Mouse (Mus musculus) heart, adult 2 months (tissue): ENCODE data around the gene Ccdc142. TPM values are rescaled to one million over a fixed set of nuclear protein-coding genes. Genes with fewer than 3 reads are reported as not detected.

Source experiments
- DNase-seq, 2 experiments: peaks; one replicate each; pipeline ENCODE4 v3.0.0; 2021
- H3K27ac ChIP-seq: fragments of 200-600 bp; 2 replicates; pipeline ENCODE4 v1.8.1; 2022
- H3K27me3 ChIP-seq: fragments of 200-500 bp; 2 replicates; pipeline ENCODE4 v1.6.1; 2012; ENCODE audit warnings: mild to moderate bottlenecking, low read length, inconsistent platforms, mixed read lengths; ENCODE audit not compliant: control insufficient read depth, insufficient read depth
- H3K36me3 ChIP-seq: fragments of 200-500 bp; 2 replicates; pipeline ENCODE4 v1.6.1; 2012; ENCODE audit warnings: low read length, inconsistent platforms; ENCODE audit not compliant: control insufficient read depth, insufficient read depth
- H3K4me1 ChIP-seq: fragments of 200-500 bp; 2 replicates; pipeline ENCODE4 v1.6.1; 2011; ENCODE audit warnings: low read length; ENCODE audit not compliant: control insufficient read depth, insufficient read depth
- H3K4me3 ChIP-seq: fragments of 200-600 bp; 2 replicates; pipeline ENCODE4 v1.8.1; 2022
- H3K79me2 ChIP-seq: fragments of 200-500 bp; replicated peaks from 2 replicates; pipeline ENCODE4 v1.6.1; 2012; ENCODE audit warnings: mild to moderate bottlenecking, inconsistent platforms, low read length, moderate library complexity, mixed read lengths; ENCODE audit not compliant: control insufficient read depth, insufficient read depth
- H3K9ac ChIP-seq: fragments of 200-500 bp; 2 replicates; pipeline ENCODE4 v1.6.1; 2012; ENCODE audit warnings: low read depth, mild to moderate bottlenecking, control low read depth, inconsistent platforms, low read length, mixed read lengths
- CTCF ChIP-seq: fragments of 200-600 bp; IDR thresholded peaks from 2 replicates; pipeline ENCODE4 v1.8.1; 2022; ENCODE audit warnings: antibody characterized with exemption, mild to moderate bottlenecking, moderate library complexity
- EP300 ChIP-seq: fragments of 200-500 bp; IDR thresholded peaks from 2 replicates; pipeline ENCODE4 v1.6.1; 2011; ENCODE audit warnings: low read depth, low read length, control low read depth; ENCODE audit not compliant: insufficient read depth
- POLR2A ChIP-seq: fragments of 200-500 bp; IDR thresholded peaks from 2 replicates; pipeline ENCODE4 v1.6.1; 2011; ENCODE audit warnings: mild to moderate bottlenecking, low read depth, low read length, control low read depth; ENCODE audit not compliant: insufficient read depth
- WGBS: fragments of 180-500 bp; shearing (Covaris S2); methylation state at CpG from one replicate; pipeline ENCODE4 v1.1.7; 2018; 5-methylcytosine and 5-hydroxymethylcytosine counted together
- intact Hi-C: fragments of 180-260 bp; cut with DNase I; formaldehyde crosslinking; loops from one replicate; pipeline ENCODE4 v1.15.1; 2025
- polyA plus RNA-seq: library from polyadenylated mRNA; depleted of rRNA; stranded (reverse); fragments of >200 nt; gene quantifications from 2 replicates; pipeline ENCODE4 v1.2.3, GENCODE M21; 2012
- total RNA-seq, 2 experiments: library from RNA; stranded (reverse); gene quantifications; 2 replicates each; pipeline ENCODE4 v1.2.3; 2021

Gene Ccdc142
- total and polyA plus RNA-seq, 3 experiments: 2.0 to 2.5 (median 2.4) TPM

GRCm38 (mm10) chr6:83118825-83119733 is 17.7 kb downstream of the Ccdc142 start:
- intact Hi-C loops: no loop called here

GRCm38 (mm10) chr6:83119734-83120051 is 18.3 kb downstream of the Ccdc142 start:
- Histone ChIP-seq H3K9ac (no peak overlapping the region), H3K27ac (no peak overlapping the region), H3K79me2 (no peaks in the 10 kb centered on the region), H3K36me3 (no peaks in the 10 kb centered on the region), H3K4me3 (no peak overlapping the region), H3K4me1 (peaks cover 7% of the 10 kb centered on the region), H3K27me3 (no peaks in the 10 kb centered on the region)
- 69% methylated on average over 7 of the region's 7 CpGs for WGBS
- no peak for DNase-seq
- no peak for TF ChIP-seq CTCF
- TF ChIP-seq EP300: no peak
- no peak for TF ChIP-seq POLR2A
- intact Hi-C loops: loop anchor here (5.0 kb wide), 1 partner anchor 208 kb away; the partner anchor contains the start of genes Mob1a and Mthfd2

More at GRCm38 (mm10) chr6:83118825-83119733, 17.7 kb downstream of the Ccdc142 start:
- Histone ChIP-seq H3K27ac (no peak overlapping the region), H3K4me3 (no peak overlapping the region), H3K9ac (no peak overlapping the region), H3K36me3 (no peaks in the 10 kb centered on the region), H3K27me3 (no peaks in the 10 kb centered on the region), H3K4me1 (peaks cover 7% of the 10 kb centered on the region), H3K79me2 (no peaks in the 10 kb centered on the region)
- DNase-seq: no peak
- no peak for TF ChIP-seq POLR2A
- no peak for TF ChIP-seq CTCF
- TF ChIP-seq EP300: no peak
- 77% methylated on average over 14 of the region's 14 CpGs for WGBS

DNA sequence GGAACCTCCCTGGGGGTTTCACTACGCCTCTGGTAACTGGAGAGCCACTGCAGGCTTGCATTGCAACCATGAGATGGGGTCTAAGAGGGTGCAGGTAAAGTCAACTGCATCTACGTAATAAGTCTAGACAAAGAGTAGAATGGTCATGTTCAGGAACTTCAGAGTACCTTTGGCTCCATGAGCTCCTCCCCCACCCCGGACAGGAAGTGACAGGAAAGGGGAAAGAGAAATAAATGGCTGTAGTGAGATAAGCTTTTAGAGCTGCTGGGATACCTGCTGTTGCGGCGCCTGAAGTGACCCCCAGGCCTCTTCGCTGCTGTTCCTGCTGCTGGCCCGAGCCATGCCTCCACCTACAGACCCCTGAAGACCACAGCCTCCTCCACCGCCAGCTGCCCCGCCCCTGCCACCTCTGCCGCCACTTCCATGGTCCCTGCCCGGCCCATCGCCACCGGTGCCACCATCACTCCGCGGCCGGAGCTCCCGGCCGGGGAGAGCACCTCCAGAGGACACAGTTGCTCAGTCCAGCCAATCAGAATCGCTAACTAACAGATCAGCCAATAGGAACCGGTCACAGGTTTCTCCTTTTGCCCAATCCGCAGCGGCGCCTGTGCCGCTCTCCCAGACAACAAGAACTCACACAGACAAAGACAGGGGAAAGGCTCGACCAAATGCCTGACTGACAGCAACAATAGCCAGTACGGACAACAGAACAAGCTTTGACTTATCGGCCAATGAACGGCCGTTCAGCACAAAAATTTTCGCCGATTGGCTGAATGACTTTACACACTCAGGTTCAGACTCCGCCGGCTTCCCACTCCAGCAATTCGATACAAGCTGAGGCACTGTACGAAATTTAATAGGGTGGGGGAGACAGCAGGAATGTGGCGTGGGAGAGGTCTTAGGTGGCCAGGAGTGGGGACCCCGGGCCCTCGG is 19.8 kb downstream of the Ccdc142 start, which contains the start of gene Wbp1:
Gene Wbp1 (minus strand): TSS at position 630 of the 933 bp plus-strand sequence.
- TF ChIP-seq POLR2A (peak; percentile 57), EP300 (peak; percentile 64), CTCF (peak; percentile 25)
- intact Hi-C loops: loop anchor here (5.0 kb wide), 1 partner anchor 206 kb away; the partner anchor contains the start of genes Mob1a and Mthfd2
- Histone ChIP-seq H3K79me2 (no peaks in the 10 kb centered on the region), H3K27me3 (no peaks in the 10 kb centered on the region), H3K4me1 (peaks cover 3% of the 10 kb centered on the region), H3K27ac (peak within 1 kb of the TSS; percentile 72), H3K9ac (peak within 1 kb of the TSS; percentile 93), H3K4me3 (peak within 1 kb of the TSS; percentile 74), H3K36me3 (no peaks in the 10 kb centered on the region)
- under 1% methylated on average over 38 of the region's 38 CpGs for WGBS
- DNase-seq: peak; percentile 88 to 97

DNA sequence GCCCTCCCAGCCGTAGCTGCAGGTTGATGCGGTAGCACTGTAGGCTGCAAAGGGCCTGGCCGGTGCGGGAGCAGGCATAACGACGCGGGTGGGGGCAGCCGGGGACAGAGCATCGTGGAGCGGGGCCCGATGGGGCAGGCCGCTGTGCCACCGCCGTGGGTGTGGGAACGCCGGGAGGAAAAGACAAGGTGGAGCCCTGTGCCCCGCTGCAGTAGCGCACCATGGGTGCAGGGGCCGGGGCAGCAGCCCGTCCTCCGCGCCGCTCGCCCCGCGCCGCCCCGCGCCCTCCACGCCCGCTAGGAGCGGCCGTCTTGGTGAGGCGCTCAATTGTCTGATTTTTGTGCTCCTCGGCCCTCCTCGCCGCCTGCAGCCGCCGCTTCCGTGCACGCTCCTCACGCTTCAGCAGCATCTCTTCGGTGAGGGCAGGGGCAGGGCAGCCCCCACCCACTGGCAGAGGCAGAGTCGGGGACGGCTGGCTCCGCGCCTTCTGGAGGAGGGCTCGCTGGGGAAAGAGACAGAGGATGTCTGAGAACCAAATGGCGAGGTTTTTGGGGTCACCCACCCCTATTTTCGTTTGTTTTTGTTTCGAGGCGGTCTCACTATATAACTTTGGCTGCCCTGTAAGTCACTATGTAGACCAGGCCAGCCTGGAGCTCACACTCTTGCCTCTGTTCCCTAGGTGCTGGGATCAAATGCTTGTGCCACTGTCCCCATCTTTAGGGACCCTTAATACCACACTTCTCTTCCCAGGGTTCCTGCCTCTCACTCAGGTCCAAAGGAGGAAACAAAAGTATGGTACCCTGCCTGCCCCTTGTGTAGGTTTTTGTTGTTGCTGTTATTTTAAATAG is 20.7 kb downstream of the Ccdc142 start:
- H3K36me3 ChIP-seq: no peaks in the 10 kb centered on the region
- H3K4me3 ChIP-seq: peak overlapping the region; percentile 74
- no peaks in the 10 kb centered on the region for H3K27me3 ChIP-seq
- peaks cover 3% of the 10 kb centered on the region for H3K4me1 ChIP-seq
- no peaks in the 10 kb centered on the region for H3K79me2 ChIP-seq
- DNase-seq: no peak
- 3% methylated on average over 49 of the region's 52 CpGs for WGBS
- peak overlapping the region; percentile 60 for H3K27ac ChIP-seq
- no peak for TF ChIP-seq EP300
- no peak for TF ChIP-seq POLR2A
- no peak for TF ChIP-seq CTCF
- peak overlapping the region; percentile 80 for H3K9ac ChIP-seq
- intact Hi-C loops: loop anchor here (5.0 kb wide), 1 partner anchor 205 kb away; the partner anchor contains the start of genes Mob1a and Mthfd2

GRCm38 (mm10) chr6:83122961-83123360 is 21.6 kb downstream of the Ccdc142 start:
- no peak for DNase-seq
- intact Hi-C loops: loop anchor here (5.0 kb wide), 1 partner anchor 204 kb away; the partner anchor contains the start of genes Mob1a and Mthfd2
- no peaks in the 10 kb centered on the region for H3K36me3 ChIP-seq
- 87% methylated on average over 5 of the region's 5 CpGs for WGBS
- no peak for TF ChIP-seq CTCF
- TF ChIP-seq EP300: no peak
- TF ChIP-seq POLR2A: no peak
- H3K79me2 ChIP-seq: no peaks in the 10 kb centered on the region
- H3K9ac ChIP-seq: no peak overlapping the region
- no peak overlapping the region for H3K27ac ChIP-seq
- no peaks in the 10 kb centered on the region for H3K27me3 ChIP-seq
- no peak overlapping the region for H3K4me3 ChIP-seq
- H3K4me1 ChIP-seq: peaks cover 3% of the 10 kb centered on the region
